Mouse (Mus musculus): ENCODE results near the gene Dram1.

The Dram1 gene

DNA sequence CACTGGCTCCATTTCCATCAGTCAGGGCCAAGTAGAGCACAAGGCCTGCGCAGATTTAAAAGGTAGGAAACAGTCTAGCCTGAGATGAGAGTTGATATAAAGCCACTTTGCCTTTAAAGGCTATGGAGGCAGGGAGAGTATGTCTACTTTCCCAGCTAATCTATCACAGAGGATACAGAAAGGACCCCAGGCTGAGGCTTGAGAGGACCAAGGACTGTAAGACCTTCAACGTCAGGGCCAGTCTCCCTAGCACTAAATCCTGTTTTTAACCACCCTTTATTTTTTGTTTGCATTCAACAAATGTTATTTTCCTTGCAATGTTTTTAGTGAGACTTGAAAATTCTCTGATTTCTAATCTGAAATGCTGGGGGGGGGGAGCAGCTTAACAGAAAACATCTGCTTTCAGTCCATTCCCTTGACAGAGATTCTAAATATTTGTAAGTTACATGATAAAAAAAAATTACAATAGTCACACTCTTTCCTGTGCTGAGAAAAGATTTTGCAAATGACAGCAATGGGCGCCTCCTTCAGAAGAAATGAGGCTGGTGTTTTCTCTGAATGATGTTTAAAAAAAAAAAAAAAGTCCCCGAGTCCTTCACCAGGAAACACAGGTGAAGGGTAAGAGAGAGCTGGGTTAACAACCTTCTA, 94.4 kb downstream of the Dram1 start:
- no peak for DNase-seq (ENCODE audit: low spot score)

GRCm38 (mm10) chr10:88281699-88282098, 97.2 kb downstream of the Dram1 start:
- no peak for DNase-seq (ENCODE audit: low spot score)

- no peak for DNase-seq (ENCODE audit: low spot score)
These were observed 104.8 kb downstream of the Dram1 start for GRCm38 (mm10) chr10:88274045-88274444.
